Mouse (Mus musculus) frontal cortex, postnatal 10 days (tissue): ENCODE measurements at regions not wholly inside any gene's neighbourhood (a gene's known extent, or its start where the extent isn't known, plus 50 kb on each side); places are given as distances from the start of the nearest gene placed in this dataset.
"Not testable (repeated sequence)": the region's sequence is repeated elsewhere in the genome, so short reads cannot be mapped to it uniquely, and the experiment has no call there.

Experiments used
- DNase-seq, 2 experiments: peaks; one replicate each; pipeline ENCODE4 v3.0.0; 2022; ENCODE audit warnings: low spot score in 2 of 2, mixed read lengths in 1 of 2

DNA sequence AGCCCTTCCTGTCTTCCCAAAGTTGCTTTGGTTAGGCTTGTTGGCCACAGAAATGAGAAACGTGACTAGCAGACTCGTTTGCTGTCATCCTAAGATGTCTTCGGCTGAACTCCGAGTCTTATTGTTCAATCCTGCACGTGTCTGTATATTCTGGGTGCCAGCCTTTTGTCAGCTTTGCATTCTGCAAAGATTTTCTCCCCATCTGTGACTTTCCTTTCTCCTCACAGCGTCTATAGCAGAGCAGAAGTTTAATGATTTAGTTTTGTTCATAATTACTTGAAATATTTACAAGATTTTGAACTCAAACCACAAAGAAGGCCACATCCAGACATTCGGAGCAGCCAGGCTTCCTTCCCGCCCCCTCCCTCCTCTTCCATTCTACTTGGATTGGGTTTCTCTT is 152.5 kb downstream of the Kif26a start:
- no peak for DNase-seq

DNA sequence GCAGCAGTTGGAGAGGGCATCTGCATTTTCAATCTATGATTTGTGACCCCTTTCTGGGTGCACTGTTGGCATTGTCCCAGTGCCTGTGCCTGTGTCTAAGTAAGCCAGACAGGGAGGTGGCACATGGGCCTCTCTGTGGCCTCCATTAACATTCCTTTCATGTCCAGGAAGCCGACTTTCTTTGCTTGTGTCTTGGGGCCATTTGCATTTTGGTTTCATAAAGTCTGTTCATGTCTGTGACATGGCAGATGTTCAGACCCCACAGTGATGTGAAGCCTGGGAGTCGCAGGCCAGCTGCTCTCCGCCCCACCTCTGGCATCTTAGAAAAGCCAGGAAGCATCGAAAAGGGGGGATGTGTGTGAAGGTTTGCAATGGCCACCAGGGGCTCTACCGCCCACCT is 153.1 kb downstream of the Kif26a start:
- no peak for DNase-seq

DNA sequence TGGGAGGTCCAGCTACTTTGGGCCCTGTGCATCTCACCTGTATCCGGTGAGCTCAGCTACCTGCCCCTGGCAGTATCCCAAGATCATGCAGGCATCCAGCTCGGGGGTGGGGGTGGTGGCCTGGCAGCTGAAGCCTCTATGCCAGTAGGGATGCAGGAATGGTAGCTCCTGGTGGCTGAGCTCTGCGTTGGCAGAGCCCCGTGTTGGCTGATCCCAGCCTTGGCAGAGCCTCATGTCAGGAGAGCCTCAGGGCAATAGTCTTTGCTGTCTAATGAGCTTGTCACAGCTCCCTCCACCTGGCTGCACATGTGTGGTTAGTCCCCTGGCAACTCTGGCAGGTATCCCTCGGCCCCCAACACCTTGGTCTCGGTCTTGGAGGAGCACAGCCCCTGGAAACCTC is 153.6 kb downstream of the Kif26a start:
- DNase-seq: no peak

DNA sequence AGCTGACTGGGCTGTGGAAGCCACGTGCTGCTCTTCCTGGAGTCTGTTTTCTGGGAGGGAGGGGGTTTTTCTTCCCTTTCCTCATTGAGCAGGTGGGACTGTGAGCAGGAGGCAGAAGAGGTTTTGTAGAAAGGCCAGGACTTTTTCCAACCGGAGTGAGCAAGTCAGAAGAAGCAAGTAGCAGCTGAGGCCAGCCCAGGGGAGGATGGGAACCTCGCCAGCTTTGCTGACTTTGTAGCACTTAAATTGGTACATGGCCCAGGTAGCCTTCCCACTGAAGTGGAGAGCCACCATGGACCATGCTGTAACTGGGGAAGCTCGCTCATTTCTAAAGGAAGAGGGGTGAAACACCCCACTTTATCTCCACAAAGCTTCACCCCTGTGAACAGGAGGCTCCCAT is 154.1 kb downstream of the Kif26a start:
- no peak for DNase-seq

DNA sequence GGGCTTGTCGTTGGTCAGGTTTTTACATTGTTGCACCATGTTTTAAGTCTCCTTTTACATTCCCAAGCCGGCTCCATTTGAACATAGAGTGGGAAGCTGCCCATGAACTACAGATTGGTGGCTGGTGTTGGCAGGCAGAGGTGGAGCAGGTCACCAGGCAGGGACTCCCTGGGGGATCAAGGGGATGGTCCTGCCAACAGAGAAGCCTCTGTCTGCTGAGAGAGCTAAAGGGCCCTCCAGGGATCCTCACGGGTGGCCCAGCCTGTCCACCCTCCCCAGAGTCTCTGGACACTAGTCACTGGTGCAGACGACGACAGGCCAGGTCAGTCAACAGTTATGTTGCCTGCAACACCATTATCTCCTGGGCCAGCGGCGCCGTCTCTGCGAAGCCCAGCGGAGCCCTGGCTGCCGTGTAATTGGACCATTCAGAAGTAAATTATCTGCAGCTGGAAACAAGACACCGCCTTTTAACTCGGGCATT is 155.4 kb downstream of the Kif26a start:
- no peak for DNase-seq

DNA sequence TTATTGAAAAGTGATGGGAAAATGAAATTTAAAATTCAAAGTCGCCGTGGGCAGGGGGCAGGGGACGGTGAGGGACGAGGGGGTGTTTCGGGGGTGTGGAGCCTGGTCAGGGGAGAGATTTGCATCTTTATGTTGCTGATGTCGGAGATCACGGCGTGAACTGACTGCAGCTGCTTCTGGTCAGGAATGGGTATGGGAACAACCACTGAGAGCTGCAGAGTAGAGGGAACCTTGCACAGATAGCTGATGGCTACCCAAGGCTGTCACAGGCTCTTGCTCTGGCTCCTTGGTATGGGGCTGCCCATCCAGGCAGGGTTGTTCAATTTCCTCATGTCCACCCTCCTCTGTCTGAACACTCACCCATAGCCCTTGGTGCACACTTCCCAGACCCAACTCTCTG is 155.9 kb downstream of the Kif26a start:
- no peak for DNase-seq

DNA sequence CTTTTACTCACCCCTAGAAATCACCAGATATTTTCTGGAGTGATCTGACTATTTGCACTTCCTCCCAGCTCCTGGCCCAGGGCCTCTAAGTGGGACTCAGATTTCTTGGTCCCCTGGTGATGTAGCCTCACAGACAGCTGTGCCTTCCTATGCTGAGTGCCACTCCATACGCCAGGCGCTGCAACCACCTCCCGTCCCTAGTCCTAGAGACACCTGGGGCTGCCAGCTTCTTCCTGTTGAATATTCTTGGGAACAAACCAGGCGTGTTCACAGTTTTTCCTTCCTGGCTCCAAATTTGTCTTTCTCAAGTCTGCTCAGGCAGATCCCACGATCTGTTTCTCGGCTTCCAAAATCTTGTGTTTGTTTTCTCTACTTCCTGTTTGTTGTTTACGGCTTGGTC is 160.2 kb downstream of the Kif26a start:
- DNase-seq: no peak

DNA sequence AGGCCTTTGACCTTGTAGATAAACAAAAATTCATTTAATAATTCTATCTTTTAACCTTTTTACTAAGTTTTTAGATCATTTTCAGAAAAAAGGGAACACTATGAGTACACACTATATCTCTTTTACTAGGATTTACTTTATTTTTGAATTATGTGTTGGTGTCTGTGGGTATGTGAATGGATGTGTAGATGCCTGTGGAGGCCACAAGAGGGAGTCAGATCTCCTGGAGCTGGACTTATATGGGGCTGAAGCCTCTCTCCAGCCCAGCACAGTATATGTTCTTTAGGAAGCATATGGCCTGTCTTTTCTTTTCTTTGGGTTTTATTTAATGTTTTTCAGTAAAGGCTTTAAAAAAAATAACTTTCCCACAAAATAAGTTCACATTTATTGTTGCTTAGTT is 162.0 kb downstream of the Kif26a start:
- DNase-seq: no peak

DNA sequence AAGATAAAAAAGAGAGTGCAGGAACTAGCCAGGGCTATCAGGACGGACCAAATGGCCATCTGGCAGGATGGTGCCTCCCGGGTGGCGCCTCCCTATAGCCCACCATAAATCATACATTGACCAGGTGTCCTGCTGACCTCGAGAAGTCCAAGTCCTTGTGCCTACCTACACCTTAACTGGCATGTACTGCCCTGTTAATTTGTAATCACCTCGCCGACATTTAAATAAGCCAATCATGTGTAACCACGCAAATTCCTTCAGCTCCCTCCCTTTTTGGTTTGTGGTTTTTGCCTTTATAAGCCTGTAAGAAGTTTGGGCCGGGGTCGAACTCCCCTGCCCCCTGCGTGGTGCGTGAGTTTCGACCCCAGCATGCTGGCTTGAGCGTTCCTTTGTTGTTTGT is 163.1 kb downstream of the Kif26a start:
- DNase-seq: not testable (repeated sequence)

DNA sequence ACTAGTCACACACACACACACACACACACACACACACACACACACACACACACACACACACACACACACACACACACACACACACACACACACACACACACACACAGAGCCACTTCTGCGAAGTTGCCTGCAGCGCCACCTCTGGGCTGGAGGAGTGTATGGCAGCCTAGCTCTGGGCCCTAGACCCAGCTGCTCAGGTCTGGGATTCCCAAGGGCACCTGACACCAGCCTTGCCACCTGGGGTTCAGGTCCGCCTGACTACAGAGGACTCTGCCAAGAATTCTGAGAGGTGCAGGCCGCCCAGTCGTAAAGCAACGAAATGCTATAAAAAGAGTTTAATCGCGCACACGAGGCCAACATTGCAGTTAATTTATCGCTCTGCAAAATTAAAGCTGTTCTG is 163.8 kb downstream of the Kif26a start:
- no peak for DNase-seq

DNA sequence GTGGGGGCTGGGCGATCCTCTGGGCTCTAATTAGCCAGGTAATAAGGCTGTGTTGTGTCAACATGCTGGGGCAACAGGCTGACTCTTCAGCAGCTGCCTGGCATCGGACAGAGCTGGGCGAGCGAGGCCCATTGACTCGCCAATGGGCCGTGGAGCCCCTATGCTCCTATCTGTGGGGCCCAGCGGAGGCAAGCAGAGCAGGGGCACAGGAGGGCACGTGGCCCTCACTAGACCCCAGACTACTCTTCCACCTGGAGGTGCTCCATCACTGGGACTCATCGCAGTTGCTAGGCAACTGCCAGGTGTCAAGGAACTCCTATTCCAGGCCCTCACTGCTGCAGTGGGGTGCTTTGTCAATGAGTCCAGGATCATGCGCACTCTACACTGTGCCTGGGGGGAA is 164.7 kb downstream of the Kif26a start:
- no peak for DNase-seq

DNA sequence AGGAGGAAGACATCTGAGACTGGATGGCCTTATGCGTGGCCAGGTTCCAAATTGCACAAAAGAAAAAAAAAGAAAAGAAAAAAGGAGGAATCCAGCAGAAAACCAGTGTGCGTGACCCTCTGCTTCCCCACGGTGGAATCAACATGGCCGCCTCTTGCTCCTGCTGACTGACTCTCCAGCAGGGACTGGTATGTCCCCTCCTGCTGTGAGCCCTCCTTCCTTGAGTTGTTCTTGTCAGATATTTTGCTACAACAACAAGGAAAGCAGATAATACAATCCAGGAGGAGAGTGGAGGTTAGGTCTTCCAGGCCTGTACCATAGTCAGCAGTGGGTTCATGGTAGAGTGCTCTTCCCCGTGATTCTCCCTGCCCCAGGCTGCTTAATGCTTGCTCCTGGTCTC is 168.8 kb downstream of the Kif26a start:
- DNase-seq: no peak

DNA sequence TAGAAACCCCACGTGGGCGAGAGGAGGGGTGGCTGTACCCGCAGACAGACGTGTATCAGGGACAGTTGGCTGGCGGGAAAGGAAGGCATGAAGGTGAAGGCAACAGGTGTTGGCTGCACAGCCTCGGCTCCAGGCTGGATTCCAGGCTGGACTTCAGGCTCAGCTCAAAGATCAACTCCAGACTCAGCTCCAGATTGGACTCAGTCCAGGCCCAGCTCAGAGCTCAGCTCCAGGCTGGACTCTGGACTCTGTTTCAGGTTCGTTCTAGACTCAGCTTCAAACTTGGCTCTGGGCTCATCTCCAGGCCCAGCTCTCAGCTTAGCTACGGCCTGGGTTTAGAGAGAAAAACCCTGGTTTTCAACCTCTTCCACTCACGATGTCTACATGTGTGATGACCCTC is 171.2 kb downstream of the Kif26a start:
- DNase-seq: no peak

DNA sequence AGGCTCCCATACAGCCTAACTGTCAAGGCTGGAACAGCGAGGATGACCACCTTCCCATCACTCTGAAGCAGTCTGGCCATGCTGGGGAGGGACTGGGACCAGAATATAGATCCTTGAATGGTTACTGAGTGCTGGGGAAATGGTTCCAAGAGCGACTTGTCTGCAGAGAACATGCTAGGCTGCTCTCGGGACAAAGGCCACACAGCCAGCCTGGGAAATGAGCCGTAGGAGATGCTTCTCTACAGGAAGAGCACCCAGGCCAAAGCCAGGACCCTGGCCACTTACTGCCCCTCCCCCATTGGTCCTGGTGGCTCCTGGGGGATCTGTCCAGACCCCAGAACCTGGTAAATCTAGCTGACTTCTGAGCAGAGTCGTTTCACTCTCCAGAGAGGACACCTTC is 170.8 kb upstream of the A530016L24Rik start:
- no peak for DNase-seq

DNA sequence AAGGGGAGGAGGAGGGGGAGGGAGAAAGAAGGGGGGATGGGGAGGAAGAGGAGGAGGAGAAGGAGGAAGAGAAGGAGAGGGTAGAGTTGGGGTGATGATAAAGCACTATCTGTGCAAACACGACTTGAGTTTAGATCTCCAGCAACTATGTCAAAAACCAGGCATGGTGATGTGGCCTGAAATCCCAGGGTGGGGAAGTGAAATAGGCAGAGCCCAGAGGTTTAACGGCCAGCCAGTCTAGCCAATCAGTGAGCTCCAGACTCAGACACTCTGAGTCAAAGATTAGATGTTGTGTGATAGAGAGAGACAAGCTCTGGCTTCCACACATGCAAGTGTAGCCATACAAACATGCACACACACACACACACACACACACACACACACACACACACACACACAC is 167.1 kb upstream of the A530016L24Rik start:
- no peak for DNase-seq

DNA sequence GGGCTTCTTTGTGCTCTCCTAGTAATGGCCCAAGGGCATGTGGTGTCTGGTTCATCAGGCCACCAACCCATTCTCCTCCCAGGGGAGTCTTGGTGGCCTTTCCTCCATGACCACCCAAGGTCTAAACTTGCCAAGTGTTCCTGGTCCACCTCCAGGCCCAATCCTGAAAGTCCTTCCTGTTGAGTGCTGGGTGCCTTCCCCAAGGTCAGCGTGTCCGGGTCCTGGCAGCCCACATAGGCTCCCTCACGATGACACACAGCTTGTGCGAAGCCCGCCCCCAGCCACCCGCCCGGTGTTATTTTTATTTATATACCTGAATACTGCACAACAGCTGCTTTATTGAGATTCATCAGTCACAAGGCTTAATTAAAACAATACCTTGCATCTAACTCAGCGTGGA is 161.8 kb upstream of the A530016L24Rik start:
- no peak for DNase-seq

DNA sequence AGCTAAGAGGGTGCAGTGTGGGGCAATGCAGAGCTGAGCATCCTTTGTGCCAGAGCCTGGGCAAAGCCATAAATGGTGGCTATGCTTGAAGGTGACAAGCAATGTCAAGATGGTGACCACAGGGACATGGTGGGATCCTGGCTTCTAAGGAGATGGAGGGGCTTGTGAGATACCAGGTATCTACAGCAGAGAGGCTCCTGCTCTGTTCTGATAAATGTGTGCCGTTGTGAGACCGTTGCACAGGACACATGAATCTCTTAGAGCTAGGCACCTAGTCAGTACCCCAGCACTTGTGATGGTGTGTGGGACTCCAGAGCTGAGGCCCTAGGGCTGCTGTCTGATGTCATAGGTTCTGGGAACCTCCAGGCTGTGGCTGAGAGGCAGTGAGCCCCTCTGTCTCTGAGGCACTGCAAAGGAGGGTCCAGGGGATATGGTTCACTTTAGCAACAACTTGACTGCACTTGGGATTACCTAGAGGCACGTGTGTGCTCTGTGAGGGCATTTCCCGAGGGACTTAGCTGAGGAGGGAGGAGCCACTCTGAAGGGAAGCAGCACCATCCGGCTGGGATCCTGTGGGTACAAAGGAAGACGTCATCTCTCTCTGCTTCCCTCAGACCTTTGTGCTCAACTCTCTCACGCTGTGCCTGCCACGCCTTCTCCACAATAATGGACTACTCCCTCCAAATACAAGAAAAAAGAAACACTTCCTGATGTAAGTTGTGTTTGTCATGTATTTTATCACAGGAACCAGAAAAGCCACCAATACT is 160.3 kb upstream of the A530016L24Rik start:
- no peak for DNase-seq

DNA sequence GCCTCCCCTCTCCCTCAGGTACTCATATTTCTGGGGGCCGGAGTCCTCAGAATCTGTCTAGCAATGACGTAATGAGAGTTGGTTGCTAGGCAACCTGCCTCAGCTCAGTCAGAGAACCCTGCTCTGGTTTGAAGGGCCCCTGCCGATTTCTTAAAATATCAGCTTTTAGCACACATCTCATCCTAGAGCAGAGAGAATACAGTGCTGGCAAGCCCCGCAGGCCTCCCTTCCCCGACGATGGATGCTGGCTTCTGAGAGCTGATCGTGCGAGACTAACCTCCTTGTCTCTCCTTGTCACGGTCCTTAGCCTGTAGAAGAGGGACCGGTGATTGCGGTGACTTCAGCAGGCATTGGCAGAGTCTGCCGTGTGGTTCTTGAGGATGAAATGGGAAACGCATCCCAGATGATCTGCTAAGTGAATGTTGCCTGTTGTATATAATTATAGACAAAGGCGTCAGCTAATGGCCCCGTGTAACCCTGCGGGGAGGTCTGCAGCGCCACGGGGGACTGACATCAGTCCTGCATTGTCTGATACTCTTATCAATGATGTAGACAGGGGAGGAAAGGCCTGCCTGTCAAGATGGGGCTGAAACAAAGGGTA is 159.4 kb upstream of the A530016L24Rik start:
- peak; percentile 68 to 71 for DNase-seq

DNA sequence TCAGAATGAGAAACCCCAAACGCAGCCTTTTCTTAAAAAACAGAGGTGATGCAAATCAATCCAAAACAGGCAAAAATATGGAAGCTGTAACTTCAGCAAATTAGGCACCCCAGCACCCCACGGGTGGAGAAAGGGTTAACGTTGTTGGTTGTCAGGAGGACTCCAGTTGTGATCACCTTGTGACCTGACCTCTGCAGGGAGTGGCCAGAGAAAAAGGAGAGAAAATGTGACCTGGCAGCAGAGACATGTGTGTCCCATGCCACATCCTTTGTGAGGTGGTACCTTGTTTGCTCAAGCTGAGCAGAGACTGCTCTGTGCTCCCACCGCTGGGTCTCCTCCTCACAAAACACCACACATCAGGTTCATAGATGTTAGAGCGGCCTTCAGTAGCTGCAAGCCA is 158.7 kb upstream of the A530016L24Rik start:
- DNase-seq: no peak

DNA sequence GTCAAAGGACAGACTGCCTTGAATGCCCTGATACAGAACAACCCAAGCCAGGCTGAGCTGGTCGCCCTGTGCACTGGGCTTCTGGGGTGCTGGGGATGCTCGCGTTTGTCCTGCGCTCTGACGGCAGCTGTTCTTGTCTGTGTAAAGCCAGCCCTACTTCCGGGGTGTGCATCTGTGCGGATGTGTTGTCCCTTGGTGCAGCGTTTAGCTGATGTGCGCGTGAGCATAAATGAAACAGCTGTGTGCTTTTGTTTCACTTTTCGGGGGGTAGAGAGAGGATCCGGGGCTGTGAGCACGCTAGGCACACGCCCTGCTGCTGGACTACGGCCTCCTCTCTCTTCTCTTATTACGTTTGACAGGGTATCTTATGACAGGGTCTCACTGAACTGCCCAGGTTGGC is 158.2 kb upstream of the A530016L24Rik start:
- no peak for DNase-seq

DNA sequence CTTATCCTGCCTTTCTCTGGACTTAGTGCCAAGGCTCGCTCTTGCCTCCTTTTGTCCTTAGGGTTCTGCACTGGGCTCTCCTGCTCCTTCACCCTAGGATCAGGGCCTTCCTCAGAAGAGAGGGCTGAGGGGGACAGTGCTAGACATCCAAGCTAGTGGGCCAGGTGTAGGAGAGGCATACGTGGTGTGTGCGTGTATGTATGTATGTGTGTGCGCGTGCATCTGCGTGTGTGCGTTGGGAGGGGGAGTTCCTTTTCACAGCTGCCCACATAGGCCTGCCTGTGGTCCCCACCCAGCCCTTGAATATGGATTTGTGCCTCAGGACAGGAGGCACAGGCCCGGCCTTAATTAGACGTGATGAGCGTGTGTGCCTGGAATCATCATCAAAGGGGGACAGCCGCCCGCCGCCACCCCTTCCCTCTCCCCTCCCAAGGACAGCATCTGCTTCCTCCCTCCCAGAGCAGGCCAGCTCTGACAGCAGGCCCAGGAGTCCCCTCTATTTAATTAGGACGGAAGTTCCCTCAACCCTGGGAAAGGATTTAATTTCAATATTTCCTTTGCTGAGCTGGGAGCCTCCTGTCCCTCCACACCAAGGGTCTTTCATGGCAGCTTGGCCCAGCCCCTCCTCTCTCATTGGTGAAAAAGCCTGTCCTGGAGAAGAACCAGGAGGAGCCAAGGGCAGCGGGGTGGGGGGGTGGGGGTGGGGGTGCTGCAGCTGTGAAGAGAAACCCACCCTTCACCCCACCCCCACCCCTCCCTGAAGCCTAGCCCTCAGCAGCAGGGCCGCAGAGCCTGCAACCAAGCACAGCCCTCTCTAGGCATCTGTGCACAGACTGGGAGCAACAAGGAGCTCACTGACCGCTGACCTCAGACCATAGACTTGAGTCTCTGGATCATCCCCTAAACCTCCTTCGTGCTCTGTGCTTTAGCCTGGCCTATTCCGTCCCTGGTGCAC is 155.8 kb upstream of the A530016L24Rik start:
- no peak for DNase-seq

DNA sequence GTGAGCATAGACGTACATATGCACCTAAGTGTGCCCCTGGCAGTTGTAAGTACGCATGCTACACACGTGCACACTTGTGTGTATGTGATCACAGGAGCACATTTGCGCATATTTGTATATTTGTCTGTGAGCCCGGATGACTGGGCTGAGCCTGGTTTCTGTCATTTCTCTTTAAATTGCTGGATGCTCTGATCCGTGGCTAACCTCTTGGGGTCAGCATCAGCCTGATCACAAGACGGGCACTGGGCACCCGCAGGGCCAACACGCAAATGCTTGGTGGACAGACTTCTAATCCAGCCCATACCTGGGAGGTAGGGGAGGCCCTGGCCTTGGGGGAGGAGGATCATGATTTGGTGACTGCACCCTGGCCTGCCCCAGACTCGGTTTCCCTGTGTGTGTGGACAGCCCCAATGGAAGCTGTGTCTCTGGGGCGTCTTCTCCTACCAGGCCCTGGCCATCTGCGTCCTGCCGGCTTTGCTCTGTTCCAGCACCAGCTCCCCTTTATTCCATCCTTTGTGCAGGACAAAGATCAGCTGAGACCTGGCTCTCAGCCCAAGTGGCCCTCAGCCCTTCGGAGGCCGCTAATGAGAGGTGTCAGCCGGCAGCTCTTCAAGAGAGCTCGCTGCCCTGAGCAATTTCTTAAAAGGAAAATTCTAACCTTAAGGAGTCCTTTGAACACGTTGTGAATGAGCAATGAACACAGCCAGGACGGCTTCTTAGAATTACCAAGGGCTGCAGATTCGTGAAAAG is 155.0 kb upstream of the A530016L24Rik start:
- DNase-seq: no peak
